Mouse (Mus musculus) spleen, postnatal 14 days (tissue): ENCODE results near the gene Cldn1.

ENCODE experiments used
- DNase-seq, 2 experiments: peaks; one replicate each; pipeline ENCODE4 v3.0.0; 2021 to 2022; ENCODE audit warnings: low spot score in 2 of 2

The Cldn1 gene

DNA sequence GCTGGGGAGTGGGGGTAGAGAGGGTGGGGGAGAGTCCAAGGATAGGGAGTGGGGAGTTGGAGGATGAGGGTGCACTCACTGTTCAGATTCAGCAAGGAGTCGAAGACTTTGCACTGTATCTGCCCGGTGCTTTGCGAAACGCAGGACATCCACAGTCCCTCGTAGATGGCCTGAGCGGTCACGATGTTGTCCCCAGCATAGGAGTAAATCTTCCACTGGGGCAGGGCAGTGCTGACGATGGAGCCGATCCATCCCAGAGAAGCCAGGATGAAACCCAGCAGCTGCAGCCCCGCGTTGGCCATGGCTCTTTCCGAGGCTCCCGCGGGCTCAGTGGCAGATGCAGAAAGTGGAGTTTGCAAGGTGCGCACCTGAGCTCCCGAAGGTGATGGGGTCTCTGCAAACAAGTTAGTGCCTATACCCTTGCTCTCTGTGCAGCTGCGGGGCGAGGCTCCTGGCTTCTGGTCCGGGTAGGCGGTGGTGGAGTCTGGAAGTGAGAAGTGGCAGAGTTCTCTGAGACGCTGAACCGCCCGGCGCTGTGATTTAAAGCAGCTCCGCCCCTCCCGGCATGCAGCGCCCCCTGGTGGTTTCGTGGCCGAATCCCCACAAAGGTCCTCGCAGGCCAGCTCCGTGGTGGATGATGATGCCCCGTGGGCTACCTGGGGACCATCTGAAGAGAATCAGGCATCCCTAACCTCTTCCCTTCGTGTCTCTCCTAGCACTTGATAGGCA lies at the start of gene Cldn1:
Gene Cldn1 (minus strand): TSS at position 517 of the 729 bp plus-strand sequence.
- peak; percentile 35 to 55 for DNase-seq

DNA sequence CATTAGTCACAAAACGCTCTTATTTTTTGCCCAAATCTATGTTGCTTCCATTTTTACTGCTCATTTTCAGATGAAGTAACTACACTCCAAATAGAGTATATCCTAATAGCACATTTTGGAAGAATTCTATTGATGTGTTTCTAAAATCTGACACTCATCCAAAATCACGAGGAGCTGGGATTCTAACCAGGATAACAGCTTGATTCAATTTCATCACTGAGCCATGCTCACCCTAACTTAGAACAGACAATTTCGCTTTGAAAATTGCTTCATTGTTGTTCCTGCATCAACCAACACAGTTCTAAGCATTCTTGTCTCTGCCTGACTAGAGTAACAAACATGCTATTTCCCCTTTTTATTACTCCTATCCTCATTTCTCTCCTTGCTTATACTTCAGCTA lies 47.0 kb upstream of the Cldn1 start:
- DNase-seq: no peak

GRCm38 (mm10) chr16:26404070-26404469 lies 32.4 kb upstream of the Cldn1 start:
- DNase-seq: no peak

DNA sequence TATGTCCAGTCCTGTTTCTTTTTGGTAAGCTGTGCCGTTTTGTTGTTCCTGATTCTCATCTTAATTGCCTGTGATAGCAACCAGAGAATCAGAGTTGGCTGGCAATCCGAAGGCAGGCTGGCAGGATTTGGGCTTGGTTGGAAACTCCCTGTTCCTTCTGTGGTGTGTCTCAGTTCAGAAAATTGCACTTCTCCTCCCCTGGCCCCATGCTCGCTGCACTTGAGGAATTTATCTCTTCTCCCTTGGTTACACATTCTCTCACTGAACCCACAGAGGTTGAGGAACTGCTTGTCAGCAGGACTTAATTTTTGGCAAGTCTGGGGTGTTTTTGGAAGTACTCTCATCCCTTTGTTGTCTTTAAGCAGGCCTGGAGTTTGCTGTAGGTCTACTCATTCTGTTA lies 29.3 kb upstream of the Cldn1 start:
- DNase-seq: no peak

DNA sequence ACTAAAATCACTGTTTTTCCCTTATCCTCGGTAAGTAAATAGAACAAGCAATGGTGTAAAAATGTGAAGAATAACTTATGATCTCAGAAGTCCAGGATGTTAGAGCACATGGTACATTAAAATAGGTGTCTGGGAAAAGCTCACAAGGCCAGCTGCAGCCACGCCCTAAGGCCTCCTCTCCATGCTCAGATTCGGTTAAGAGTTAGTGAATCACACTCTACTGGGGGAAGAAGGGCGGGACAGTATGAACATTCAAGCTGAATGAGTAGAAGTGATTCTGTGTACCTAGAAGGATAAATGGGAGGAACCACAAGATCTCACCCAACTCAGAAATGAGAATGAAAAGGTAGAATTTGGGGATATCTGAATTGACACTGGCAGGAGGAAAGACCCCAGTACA lies 28.9 kb upstream of the Cldn1 start:
- no peak for DNase-seq

DNA sequence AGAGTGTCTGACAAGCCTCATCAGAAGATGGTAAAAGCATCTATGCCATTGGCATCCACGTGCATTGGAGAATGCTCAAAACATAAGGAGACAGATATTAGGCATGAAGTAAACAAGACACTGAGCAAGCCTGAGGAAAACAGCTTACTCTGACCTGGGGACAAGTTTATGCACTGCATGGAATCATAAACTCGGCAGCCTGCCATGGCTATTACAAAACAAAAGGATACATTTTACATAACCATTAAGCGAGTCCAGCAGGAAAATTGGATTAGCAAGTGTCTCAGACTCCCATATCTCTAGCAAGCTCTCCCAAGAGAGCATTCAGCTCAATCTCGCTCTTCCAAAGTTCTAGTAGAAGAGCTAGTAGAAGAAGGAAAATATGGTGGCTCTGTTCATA lies 19.3 kb upstream of the Cldn1 start:
- DNase-seq: no peak

DNA sequence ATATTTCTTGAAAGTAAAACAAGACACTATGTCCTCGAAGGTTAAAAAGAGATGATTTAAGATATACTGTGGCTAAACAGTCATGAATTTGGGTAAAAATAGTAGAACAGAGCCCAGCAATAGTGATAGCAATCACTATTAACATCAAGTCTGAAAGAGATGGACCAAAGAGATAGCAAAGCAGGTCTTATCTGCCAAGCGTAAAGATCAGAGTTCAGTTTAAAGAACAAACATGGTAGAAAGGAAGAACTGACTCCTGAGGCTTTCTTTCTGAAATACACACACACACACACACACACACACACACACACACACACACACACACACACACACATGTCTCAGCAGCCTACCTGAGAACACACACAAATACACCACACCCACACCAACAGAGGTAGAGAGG lies 14.5 kb upstream of the Cldn1 start:
- no peak for DNase-seq

DNA sequence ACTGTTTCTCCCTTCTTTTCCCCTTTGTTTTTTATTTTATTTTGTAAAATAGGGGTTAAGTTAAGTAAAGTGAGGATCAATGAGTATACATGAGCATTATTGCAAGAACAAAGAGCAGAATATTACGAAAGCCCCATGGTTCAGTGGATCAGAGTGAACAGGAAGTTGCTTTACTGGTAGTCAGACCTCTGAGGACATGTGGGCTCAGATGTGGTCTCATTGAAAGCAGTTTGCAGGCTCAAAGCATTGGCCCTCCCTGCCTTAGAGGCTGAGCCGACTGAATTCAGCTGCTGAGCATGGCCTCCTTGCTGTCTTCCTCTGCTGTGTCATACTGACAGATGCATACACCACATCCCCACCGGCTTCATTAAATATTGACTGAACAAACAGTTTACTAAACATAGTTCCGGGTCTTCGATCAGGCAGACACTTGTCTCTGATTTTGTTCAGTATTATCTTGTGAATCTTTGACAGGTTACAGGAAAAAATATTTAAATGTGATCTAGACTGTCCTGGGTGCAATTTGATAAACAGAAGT lies 12.5 kb upstream of the Cldn1 start:
- no peak for DNase-seq

GRCm38 (mm10) chr16:26377170-26377569 lies 5.5 kb upstream of the Cldn1 start:
- no peak for DNase-seq

- DNase-seq: no peak
These were observed 1.5 kb downstream of the Cldn1 start for GRCm38 (mm10) chr16:26370127-26370526.

DNA sequence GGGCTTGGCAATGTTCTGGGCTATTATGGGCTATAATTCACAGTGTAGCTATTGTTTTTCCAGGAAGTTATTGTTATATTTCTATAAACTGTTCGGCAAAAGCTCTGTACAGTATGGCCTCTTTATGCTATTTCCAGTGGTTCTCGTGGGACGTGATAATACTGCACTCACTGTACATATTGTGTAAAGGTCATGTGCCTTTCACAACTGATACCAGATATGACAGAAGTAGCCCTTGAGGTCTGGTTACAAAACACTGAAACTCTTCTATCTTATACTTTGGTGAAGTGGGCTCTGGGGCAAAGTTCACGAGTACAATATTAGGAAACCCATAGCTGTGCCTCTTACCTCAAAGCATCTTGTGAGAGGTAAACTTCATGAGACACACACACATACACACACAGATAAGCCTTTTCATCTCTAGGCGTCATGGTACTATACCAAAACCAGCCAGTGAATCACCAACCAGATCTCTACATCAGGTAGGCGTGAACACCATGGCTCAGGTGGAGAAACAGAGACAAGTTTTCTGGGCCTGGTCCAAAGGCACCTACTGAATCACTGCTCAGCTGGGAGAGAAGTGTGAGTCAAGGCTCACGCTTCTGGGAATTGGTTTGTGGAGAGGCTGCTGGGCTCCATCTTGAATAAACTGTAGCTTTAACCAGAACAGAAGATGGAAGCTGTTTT lies 2.5 kb downstream of the Cldn1 start:
- no peak for DNase-seq

DNA sequence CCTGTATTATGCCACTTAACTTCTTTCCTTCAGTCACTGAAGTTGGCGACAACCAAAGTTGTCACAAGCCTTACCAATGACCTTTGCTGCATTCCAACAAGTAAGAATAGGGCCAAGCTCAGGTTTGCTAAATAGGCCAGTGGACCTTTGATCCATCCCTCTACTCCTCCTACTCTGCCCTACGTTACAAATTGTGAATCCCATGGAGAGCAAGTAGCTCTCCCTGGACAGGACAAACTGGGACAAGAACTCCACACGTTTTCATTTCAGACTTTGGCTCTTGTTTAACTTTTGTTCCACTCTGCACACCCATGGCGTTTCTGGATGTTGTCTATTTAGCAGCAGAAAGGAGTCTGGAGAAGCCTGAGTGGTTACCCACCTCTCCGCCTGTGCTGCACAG lies 3.5 kb downstream of the Cldn1 start:
- no peak for DNase-seq

- DNase-seq: no peak
These were observed 10.9 kb downstream of the Cldn1 start for GRCm38 (mm10) chr16:26360694-26361093.

GRCm38 (mm10) chr16:26359619-26360018 lies 12.0 kb downstream of the Cldn1 start:
- DNase-seq: no peak

DNA sequence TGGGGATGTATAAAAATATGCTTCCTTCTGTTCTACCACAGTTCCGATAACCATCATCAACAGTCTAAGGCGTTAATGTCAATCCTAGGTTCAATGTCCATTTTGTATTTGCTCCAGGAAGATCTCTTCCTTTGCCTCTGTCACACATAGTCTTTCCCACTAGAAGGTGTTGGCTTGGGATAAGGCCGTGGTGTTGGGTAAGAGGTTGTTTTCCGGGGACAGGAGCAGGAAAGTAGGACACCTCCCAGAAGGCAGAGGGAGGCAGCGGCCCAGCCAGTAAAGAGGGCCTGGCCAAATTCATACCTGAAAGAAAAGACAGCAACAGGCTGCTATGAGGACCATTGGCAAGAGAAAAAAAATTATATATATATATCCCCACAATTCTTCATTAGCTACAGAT lies 12.7 kb downstream of the Cldn1 start:
- DNase-seq: no peak

DNA sequence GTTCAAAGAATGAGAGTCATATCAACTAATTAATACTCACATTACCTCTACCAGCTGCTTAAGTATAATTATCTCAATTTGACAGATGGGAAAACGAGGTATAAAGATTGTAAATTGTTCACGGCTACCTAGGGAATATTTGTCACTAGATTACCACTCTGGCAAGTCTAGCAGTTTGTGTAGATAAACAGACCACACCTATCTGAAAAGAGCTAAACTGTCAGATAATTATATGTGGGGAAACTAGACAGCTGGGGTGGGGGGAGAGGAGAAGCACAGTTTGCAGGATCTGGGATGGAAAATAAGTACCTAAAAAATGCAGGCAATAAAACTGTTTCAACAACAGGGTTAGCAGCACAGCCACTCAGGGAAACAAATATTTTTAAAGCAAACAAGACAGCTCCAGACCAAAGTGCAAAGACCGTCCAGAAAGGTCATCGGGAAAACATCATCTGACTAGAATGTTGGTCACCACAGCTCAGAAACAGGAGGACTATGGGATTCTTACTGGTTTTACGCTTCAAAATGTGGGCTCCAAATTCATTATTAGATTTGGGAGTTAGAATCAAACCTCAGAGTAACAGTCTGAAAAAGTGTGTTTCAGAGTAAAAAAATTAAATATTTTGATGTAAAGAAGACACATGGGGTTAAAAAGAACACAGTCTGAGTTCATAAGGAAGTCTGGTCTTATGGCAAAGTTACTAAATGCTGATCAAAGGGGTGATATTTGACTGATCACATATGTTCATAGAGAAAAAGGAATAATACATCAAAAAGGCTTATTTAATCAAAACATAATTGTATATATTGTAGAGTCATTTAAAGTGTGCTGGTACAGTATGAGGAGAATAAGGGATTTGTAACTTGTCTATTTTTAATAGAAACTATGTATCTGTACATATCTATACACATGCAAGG lies 13.5 kb downstream of the Cldn1 start:
- DNase-seq: no peak

- DNase-seq: no peak
These were observed 16.1 kb downstream of the Cldn1 start for GRCm38 (mm10) chr16:26355513-26355912.

- no peak for DNase-seq
These were observed 20.9 kb downstream of the Cldn1 start for GRCm38 (mm10) chr16:26350786-26351185.

DNA sequence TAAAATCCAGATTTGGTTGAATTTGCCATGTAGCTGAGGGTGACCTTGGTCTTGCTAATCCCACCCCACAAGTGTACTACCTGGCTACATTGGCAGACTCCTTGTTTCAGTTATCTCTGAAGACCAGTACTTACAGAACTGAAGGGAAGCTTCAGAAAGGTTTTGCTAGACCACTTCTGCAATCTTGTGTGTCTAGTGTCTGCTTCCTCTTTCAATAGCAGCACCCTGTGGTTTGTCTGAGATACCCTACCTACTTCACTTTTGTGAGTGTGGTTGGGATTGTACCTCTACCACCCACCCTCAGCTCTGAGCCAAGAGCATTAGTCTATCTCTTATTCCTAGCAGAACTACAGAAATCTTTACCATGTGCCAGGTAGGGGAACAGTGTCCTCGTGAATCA lies 22.8 kb downstream of the Cldn1 start:
- DNase-seq: no peak

DNA sequence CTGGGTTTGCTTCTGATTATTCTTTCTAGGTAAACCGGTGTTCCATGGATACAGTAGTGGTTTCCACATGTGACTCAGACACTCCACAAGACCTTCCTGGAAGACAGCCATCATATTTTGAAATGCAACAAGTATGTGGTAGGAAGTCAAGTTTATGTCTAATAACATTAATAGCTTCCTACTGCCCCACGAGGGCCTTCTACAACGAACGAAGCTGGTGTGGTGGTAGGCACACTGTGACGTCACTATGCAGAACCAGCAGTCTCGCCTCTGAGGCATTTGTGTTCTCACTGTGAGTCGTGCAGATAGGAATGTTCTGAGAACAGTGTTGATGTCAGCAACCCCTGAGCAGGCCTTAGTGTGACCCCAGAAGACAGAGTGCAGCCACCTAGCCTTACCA lies 55.4 kb downstream of the Cldn1 start:
- no peak for DNase-seq

DNA sequence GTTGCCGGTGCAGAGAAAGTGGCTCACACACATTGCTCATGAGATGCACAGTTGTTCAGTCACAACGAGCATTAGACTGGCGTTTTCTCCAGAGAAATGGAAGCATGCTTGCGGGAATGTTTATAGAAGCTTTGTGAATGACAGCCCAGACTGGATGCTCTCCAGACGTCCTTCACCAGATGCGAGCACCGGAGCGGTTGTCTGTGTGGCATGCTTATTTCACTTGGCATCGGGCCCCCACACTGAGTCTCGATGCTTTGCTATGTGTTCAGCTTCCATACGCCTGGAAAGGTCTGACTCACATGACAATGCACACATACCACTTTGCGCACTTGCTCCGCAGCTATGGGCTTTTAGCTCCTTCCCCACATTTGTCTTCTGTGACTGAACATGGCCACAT lies 56.8 kb downstream of the Cldn1 start:
- DNase-seq: no peak

- DNase-seq: no peak
These were observed 62.2 kb downstream of the Cldn1 start for GRCm38 (mm10) chr16:26309402-26309801.
